Comparison of ENCODE assay signal across 8 mouse cellular contexts in the genomic region with DNA sequence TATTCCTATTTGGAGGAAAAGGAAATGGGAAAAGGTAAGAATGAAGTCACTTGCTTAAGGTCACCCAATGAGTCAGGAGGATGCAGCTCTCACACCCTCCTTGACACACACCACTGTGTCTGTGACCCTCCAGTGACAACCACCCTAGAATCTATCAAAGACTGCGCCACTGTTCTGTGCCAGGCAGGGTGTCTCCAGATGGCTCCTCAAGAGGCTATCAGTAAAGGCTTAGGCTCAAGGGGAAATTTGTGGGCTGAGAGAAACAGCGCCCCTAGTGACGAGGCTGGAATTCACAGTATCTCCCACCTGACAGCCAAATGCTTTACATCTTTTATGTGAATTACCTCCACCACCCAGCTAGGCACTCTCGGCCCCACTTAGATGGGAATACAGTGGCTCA. TPM values are rescaled to one million over a fixed set of nuclear protein-coding genes. Genes with fewer than 3 reads are reported as not detected.
DNase-seq lines count a peak whose midpoint lies in the region; ATAC-seq and TF ChIP-seq lines count a peak whose summit lies in the region.

No protein-coding gene starts in this region.

- H3K9ac ChIP-seq in heart, adult 2 months (ENCODE audit: low read depth, low read length), result no peak overlapping the region
- H3K9ac ChIP-seq in forebrain, embryonic 15.5 days (replicated peaks), result no peak overlapping the region
- no peak overlapping the region for H3K9ac ChIP-seq in lung, embryonic 14.5 days

- TF ChIP-seq POLR2A in heart, adult 2 months (IDR thresholded peaks at IDR 0.05; ENCODE audit: insufficient read depth, low read depth, low read length), result no peak

- ATAC-seq in forebrain, embryonic 15.5 days (replicated peaks), result peak; percentile 55; the same call in 1 of the 2 replicates
- no peak for ATAC-seq in lung, embryonic 14.5 days (ENCODE audit: insufficient read depth)

- H3K79me2 ChIP-seq in heart, adult 2 months (replicated peaks; ENCODE audit: control insufficient read depth, insufficient read depth, low read length), result no peaks in the 10 kb centered on the region

- peak; percentile 9 to 29 for DNase-seq in heart, adult 2 months
- DNase-seq in heart, adult 11 months, result no peak
- DNase-seq in right cerebral cortex, adult 2 months (ENCODE audit: low spot score in 2 of 2), result peak; percentile 53 to 57
- no peak for DNase-seq in right cerebral cortex, postnatal 36 days (ENCODE audit: low spot score in 2 of 2)
- DNase-seq in cerebellum, adult 11-12 months, result peak; percentile 33
- peak; percentile 61 for DNase-seq in lung, embryonic 14.5 days
- peak; percentile 18 to 64 for DNase-seq in spleen, postnatal 10 days (ENCODE audit: low spot score in 2 of 2)

- peak; percentile 73 for TF ChIP-seq CTCF in heart, adult 2 months (IDR thresholded peaks at IDR 0.05)
- peak; percentile 68 for TF ChIP-seq CTCF in lung, embryonic 14.5 days (IDR thresholded peaks at IDR 0.05; ENCODE audit: low read depth)

- intact Hi-C loops in heart, adult 2 months (cut with DNase I), result no loop called here

- no peaks in the 10 kb centered on the region for H3K4me1 ChIP-seq in heart, adult 2 months (ENCODE audit: control insufficient read depth, insufficient read depth, low read length)
- H3K4me1 ChIP-seq in forebrain, embryonic 15.5 days, result peaks cover 21% of the 10 kb centered on the region
- no peaks in the 10 kb centered on the region for H3K4me1 ChIP-seq in lung, embryonic 14.5 days (ENCODE audit: insufficient read depth)

- H3K27me3 ChIP-seq in heart, adult 2 months (ENCODE audit: control insufficient read depth, insufficient read depth, low read length), result peaks cover 4% of the 10 kb centered on the region
- H3K27me3 ChIP-seq in forebrain, embryonic 15.5 days, result 0 out of 2 replicates have a peak, but pooled peaks cover 5% of the 10 kb centered on the region
- peaks cover 27% of the 10 kb centered on the region for H3K27me3 ChIP-seq in lung, embryonic 14.5 days (ENCODE audit: insufficient read depth, low read length)

- no peak for TF ChIP-seq EP300 in heart, adult 2 months (IDR thresholded peaks at IDR 0.05; ENCODE audit: insufficient read depth, low read depth, low read length)

- 11% methylated on average over 4 of the region's 4 CpGs for WGBS in heart, adult 2 months
- 12% methylated on average over 4 of the region's 4 CpGs for WGBS in forebrain, embryonic 15.5 days
- WGBS in lung, embryonic 14.5 days, result 8% methylated on average over 4 of the region's 4 CpGs

- H3K27ac ChIP-seq in heart, adult 2 months, result no peak overlapping the region
- no peak overlapping the region for H3K27ac ChIP-seq in forebrain, embryonic 15.5 days (replicated peaks)
- H3K27ac ChIP-seq in lung, embryonic 14.5 days (ENCODE audit: low read depth), result no peak overlapping the region

- no peak overlapping the region for H3K4me2 ChIP-seq in forebrain, embryonic 15.5 days (replicated peaks)
- no peak overlapping the region for H3K4me2 ChIP-seq in lung, embryonic 14.5 days

- no peaks in the 10 kb centered on the region for H3K9me3 ChIP-seq in forebrain, embryonic 15.5 days
- no peaks in the 10 kb centered on the region for H3K9me3 ChIP-seq in lung, embryonic 14.5 days (ENCODE audit: low read depth, low read length)

- H3K4me3 ChIP-seq in heart, adult 2 months, result no peak overlapping the region
- no peak overlapping the region for H3K4me3 ChIP-seq in forebrain, embryonic 15.5 days
- no peak overlapping the region for H3K4me3 ChIP-seq in lung, embryonic 14.5 days (ENCODE audit: low read depth, low read length)

- no peaks in the 10 kb centered on the region for H3K36me3 ChIP-seq in heart, adult 2 months (ENCODE audit: control insufficient read depth, insufficient read depth, low read length)
- no peaks in the 10 kb centered on the region for H3K36me3 ChIP-seq in forebrain, embryonic 15.5 days
- no peaks in the 10 kb centered on the region for H3K36me3 ChIP-seq in lung, embryonic 14.5 days (ENCODE audit: insufficient read depth)

RNA-seq across cellular contexts. Expression of a gene that starts 3.6 kb away (rescaled TPM):
- not detected for total RNA-seq in heart, adult 2 months (2021)
- not detected in 2 replicates for polyA plus RNA-seq in heart, adult 2 months (2012; rRNA removed)
- 4.5 and 6.4 TPM in 2 replicates for polyA plus RNA-seq in forebrain, embryonic 15.5 days (2015; fragmentation: Nextera tagmentation; extraction: Ambion mirVana)
- polyA plus RNA-seq in lung, embryonic 14.5 days (2014; fragmentation: Nextera tagmentation; extraction: Ambion mirVana), result not detected in 2 replicates

Comparison
In these comparisons a context has a peak if more than half of its experiments do, and no peak if none do; other contexts are left out.
1. DNase-seq: peak in heart, adult 2 months (2 of 2), right cerebral cortex, adult 2 months (2 of 2), cerebellum, adult 11-12 months (single experiment), lung, embryonic 14.5 days (single experiment) and spleen, postnatal 10 days (2 of 2); none in heart, adult 11 months (single experiment) and right cerebral cortex, postnatal 36 days (0 of 2).